Comparison of ENCODE assay signal across 14 mouse cellular contexts in the genomic region with DNA sequence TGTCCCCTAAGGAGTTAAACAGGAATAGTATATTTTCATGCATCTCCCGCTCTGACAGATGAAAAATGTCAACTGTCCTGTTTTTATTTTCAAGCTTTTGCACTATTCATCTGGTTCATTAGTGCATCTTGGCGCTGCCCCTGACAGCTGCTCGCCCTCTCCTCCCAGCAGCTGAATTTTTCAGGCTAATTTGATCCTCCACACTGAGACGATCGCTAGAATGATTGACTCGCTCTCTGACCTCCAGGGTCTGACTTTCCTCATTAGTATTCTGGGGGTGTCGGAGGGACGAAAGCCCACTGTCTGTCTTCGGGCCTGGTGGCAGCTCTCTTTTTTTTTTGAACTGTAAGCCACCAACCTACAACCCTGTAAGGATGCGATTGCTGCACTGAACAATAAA.
DNase-seq lines count a peak whose midpoint lies in the region; ATAC-seq lines count a peak whose summit lies in the region.
"Had no signal": no experiment of that assay in that cellular context is flagged by ENCODE, and none has a peak within 500 bp of the region (broad histone marks: within the 10 kb centered on the region; RNA-seq: fewer than 3 reads in every experiment).

No protein-coding gene starts in this region.

- H3K27me3 ChIP-seq in kidney, embryonic 16.5 days (ENCODE audit: insufficient read depth, low read length), result no peaks in the 10 kb centered on the region
- no peaks in the 10 kb centered on the region for H3K27me3 ChIP-seq in forebrain, embryonic 14.5 days (replicated peaks; ENCODE audit: control insufficient read depth, insufficient read depth, low read length)
- H3K27me3 ChIP-seq in midbrain, embryonic 11.5 days (ENCODE audit: control insufficient read depth, insufficient read depth, low read length), result no peaks in the 10 kb centered on the region

- no peaks in the 10 kb centered on the region for H3K36me3 ChIP-seq in kidney, embryonic 16.5 days (ENCODE audit: insufficient read depth, low read length)
- H3K36me3 ChIP-seq in forebrain, embryonic 14.5 days (ENCODE audit: control insufficient read depth, insufficient read depth, low read length), result no peaks in the 10 kb centered on the region
- no peaks in the 10 kb centered on the region for H3K36me3 ChIP-seq in midbrain, embryonic 11.5 days (ENCODE audit: control insufficient read depth, insufficient read depth, low read length)

- no peak overlapping the region for H3K4me3 ChIP-seq in kidney, embryonic 16.5 days (ENCODE audit: low read length)
- H3K4me3 ChIP-seq in forebrain, embryonic 14.5 days (ENCODE audit: low read depth, low read length), result peak overlapping the region; percentile 8; the same call in 1 of the 2 replicates
- H3K4me3 ChIP-seq in midbrain, embryonic 11.5 days (ENCODE audit: low read depth, low read length), result no peak overlapping the region
- H3K4me3 ChIP-seq: erythroblast, embryonic 14.5 days had no signal

- no peak overlapping the region for H3K4me2 ChIP-seq in kidney, embryonic 16.5 days (replicated peaks; ENCODE audit: low read depth, low read length)
- H3K4me2 ChIP-seq in forebrain, embryonic 14.5 days (ENCODE audit: low read length), result peak overlapping the region; percentile 43
- peak overlapping the region; percentile 28; the same call in 1 of the 2 replicates for H3K4me2 ChIP-seq in midbrain, embryonic 11.5 days

- H3K9me3 ChIP-seq in kidney, embryonic 16.5 days (ENCODE audit: low read length), result no peaks in the 10 kb centered on the region
- no peaks in the 10 kb centered on the region for H3K9me3 ChIP-seq in forebrain, embryonic 14.5 days (replicated peaks; ENCODE audit: control insufficient read depth, low read length)
- H3K9me3 ChIP-seq in midbrain, embryonic 11.5 days (ENCODE audit: control insufficient read depth, low read length), result no peaks in the 10 kb centered on the region

- no peak overlapping the region for H3K27ac ChIP-seq in kidney, embryonic 16.5 days (ENCODE audit: low read length)
- H3K27ac ChIP-seq in forebrain, embryonic 14.5 days (ENCODE audit: low read depth, low read length), result peak overlapping the region; percentile 92
- peak overlapping the region; percentile 95 for H3K27ac ChIP-seq in midbrain, embryonic 11.5 days (ENCODE audit: low read depth, low read length)

- peak; percentile 21 to 35 for DNase-seq in kidney, postnatal 4 days
- peak; percentile 91 for DNase-seq in forebrain, embryonic 14.5 days (ENCODE audit: low spot score)
- peak; percentile 98 for DNase-seq in midbrain, embryonic 11.5 days (ENCODE audit: low spot score, missing footprints)
- DNase-seq in retina, embryonic 14.5 days (ENCODE audit: low spot score), result peak; percentile 73
- no peak for DNase-seq in gastrocnemius, adult 8-10 months (ENCODE audit: low spot score in 2 of 2)
- DNase-seq in kidney, adult 8-10 months, result no peak
- DNase-seq: adrenal gland, postnatal 25 days; cerebellum, adult 11-12 months; layer of hippocampus, adult 9-11 months; liver; thymus, adult 18-20 months had no signal

- 24% methylated on average over 10 of the region's 10 CpGs for WGBS in kidney, embryonic 16.5 days
- 2% methylated on average over 10 of the region's 10 CpGs for WGBS in forebrain, embryonic 14.5 days
- WGBS in midbrain, embryonic 11.5 days, result 6% methylated on average over 10 of the region's 10 CpGs

- no peak overlapping the region for H3K9ac ChIP-seq in kidney, embryonic 16.5 days (replicated peaks; ENCODE audit: low read length)
- H3K9ac ChIP-seq in forebrain, embryonic 14.5 days (ENCODE audit: low read length), result no peak overlapping the region; the same call in 1 of the 2 replicates
- H3K9ac ChIP-seq in midbrain, embryonic 11.5 days (ENCODE audit: low read length), result 0 out of 2 replicates have a peak overlapping the region, but pooled peaks have one; percentile 33

- ATAC-seq in kidney, embryonic 16.5 days (ENCODE audit: low FRiP score, low TSS enrichment), result no peak
- peak; percentile 68 for ATAC-seq in forebrain, embryonic 14.5 days
- ATAC-seq in midbrain, embryonic 11.5 days (ENCODE audit: low FRiP score), result peak; percentile 86
- no peak for ATAC-seq in erythroid progenitor cell, adult 5-6 weeks (replicated peaks; ENCODE audit: low FRiP score, poor library complexity, severe bottlenecking)

- H3K4me1 ChIP-seq in kidney, embryonic 16.5 days (ENCODE audit: insufficient read depth, low read length), result peaks cover 4% of the 10 kb centered on the region
- H3K4me1 ChIP-seq in forebrain, embryonic 14.5 days (ENCODE audit: control insufficient read depth, insufficient read depth, low read length), result peaks cover 45% of the 10 kb centered on the region
- H3K4me1 ChIP-seq in midbrain, embryonic 11.5 days (ENCODE audit: control insufficient read depth, insufficient read depth, low read length), result peaks cover 43% of the 10 kb centered on the region

Comparison
In these comparisons a context has a peak if more than half of its experiments do, and no peak if none do; other contexts are left out.
1. DNase-seq: peak in kidney, postnatal 4 days (2 of 2), forebrain, embryonic 14.5 days (single experiment), midbrain, embryonic 11.5 days (single experiment) and retina, embryonic 14.5 days (single experiment); none in gastrocnemius, adult 8-10 months (0 of 2) and kidney, adult 8-10 months (0 of 2).
2. ATAC-seq: peak in forebrain, embryonic 14.5 days (single experiment) and midbrain, embryonic 11.5 days (single experiment); none in kidney, embryonic 16.5 days (single experiment) and erythroid progenitor cell, adult 5-6 weeks (single experiment).